Mouse (Mus musculus) myocyte (in vitro differentiated cells): ENCODE measurements around the gene Nosip.

Experiments
- CEBPB ChIP-seq: IDR thresholded peaks from 2 replicates; pipeline ENCODE4 v1.6.1; 2011; ENCODE audit warnings: mild to moderate bottlenecking, moderate library complexity; ENCODE audit not compliant: poor library complexity, insufficient read depth, severe bottlenecking
- E2F4 ChIP-seq: IDR thresholded peaks from one replicate; pipeline ENCODE4 v1.6.1; 2011; ENCODE audit warnings: mild to moderate bottlenecking, control low read depth, moderate library complexity; ENCODE audit not compliant: insufficient read depth
- POLR2A ChIP-seq: IDR thresholded peaks from one replicate; pipeline ENCODE4 v1.6.1; 2011; ENCODE audit warnings: low read depth, mild to moderate bottlenecking, control low read depth, moderate library complexity; ENCODE audit not compliant: insufficient read length
- POLR2AphosphoS2 ChIP-seq: IDR thresholded peaks from one replicate; pipeline ENCODE4 v1.6.1; 2011; ENCODE audit warnings: low read depth, control low read depth; ENCODE audit not compliant: insufficient read length
- REST ChIP-seq: IDR thresholded peaks from one replicate; pipeline ENCODE4 v1.6.1; 2011; ENCODE audit warnings: mild to moderate bottlenecking, control low read depth, moderate library complexity; ENCODE audit not compliant: insufficient read depth, insufficient read length
- TCF12 ChIP-seq: IDR thresholded peaks from one replicate; pipeline ENCODE4 v1.6.1; 2011; ENCODE audit warnings: mild to moderate bottlenecking, control low read depth; ENCODE audit not compliant: poor library complexity, insufficient read depth, severe bottlenecking
- TCF3 ChIP-seq: IDR thresholded peaks from one replicate; pipeline ENCODE4 v1.6.1; 2011; ENCODE audit warnings: low read depth, control low read depth; ENCODE audit not compliant: insufficient read length
- USF1 ChIP-seq: IDR thresholded peaks from one replicate; pipeline ENCODE4 v1.6.1; 2011; ENCODE audit warnings: low read depth, mild to moderate bottlenecking, control low read depth, moderate library complexity

DNA sequence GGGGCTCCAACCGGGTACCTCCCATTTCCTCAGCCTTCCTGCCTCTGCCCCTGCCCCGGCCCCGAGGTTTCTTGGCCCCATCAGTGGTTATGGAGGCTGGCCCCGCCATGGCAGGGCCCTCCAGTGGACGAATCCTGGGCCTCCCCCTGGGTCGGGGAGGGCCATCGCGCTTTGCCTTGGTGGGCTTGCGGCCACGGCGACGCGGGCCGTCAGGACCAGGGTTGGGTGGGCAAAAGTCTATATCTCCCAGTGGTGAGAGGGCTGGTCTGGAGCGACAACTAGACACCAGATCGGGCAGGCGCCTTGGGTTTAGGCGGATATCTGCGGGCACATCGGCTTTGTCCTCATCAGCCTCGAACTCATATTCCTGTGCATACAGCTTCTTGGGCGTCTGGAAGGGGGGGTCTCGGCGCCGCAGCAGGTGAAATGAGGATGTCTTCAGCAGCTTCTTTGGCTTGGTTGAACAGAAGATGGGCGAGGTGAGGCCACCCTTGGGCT lies 15.3 kb upstream of the Nosip start:
- no peak for TF ChIP-seq USF1
- no peak for TF ChIP-seq E2F4
- TF ChIP-seq POLR2A: no peak
- no peak for TF ChIP-seq TCF3
- no peak for TF ChIP-seq TCF12
- no peak for TF ChIP-seq POLR2AphosphoS2
- no peak for TF ChIP-seq CEBPB
- TF ChIP-seq REST: no peak
